Mouse (Mus musculus): Measurements from ENCODE around the gene Diras1. TPM values are rescaled to one million over a fixed set of nuclear protein-coding genes. Genes with fewer than 3 reads are reported as not detected.
"Not testable (repeated sequence)": the region's sequence is repeated elsewhere in the genome, so short reads cannot be mapped to it uniquely, and the experiment has no call there.

Diras1 gene
- polyA plus RNA-seq, 1 experiment from 2014 or later, result 0.08 TPM

DNA sequence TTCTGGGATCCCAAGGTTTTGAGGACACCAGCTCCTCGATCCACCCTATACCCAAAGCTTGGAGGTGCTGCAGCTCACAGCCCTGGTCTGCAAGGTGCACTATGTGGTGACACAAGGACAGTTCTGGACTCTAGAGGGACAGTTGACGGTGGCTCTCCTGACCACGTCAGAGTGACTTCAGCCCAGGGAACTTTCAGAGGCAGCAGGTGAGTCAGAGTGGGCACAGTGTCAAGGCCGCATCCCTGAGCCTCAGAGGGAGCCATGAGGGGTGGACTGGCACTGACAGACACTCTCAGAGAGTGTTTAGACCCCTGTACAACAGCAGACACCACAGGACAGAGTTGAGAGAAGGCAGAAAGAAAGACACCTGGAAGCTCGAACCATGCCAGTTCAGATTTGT lies 27.1 kb upstream of the Diras1 start:
- H3K4me3 ChIP-seq, result no peak overlapping the region
- no peak for DNase-seq (ENCODE audit: low spot score)
- H3K36me3 ChIP-seq, result peaks cover 71% of the 10 kb centered on the region
- WGBS, result 90% methylated on average over 5 of the region's 5 CpGs
- H3K27ac ChIP-seq, result no peak overlapping the region
- peaks cover 20% of the 10 kb centered on the region for H3K4me1 ChIP-seq
- H3K9me3 ChIP-seq, result no peaks in the 10 kb centered on the region
- no peaks in the 10 kb centered on the region for H3K27me3 ChIP-seq (ENCODE audit: insufficient read depth, poor library complexity, severe bottlenecking)

DNA sequence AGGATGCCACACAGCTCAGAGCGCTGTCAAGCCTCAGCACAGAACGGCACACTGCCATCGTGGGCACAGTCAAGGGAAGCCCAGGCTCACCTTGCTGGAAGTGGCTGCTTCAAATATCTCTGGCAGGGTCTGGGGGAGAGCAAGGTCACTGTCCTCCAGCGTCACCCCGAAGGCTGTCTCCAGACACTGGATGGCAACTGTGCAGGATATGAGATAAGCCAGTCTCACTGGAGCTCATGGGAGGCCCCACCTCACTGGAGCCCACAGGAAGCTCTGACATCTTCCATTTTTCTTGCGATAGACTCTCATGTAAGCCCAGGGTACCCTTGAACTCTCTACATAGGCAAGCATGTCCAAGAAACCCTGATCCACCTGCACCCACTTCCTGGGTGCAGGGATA lies 25.7 kb upstream of the Diras1 start:
- Histone ChIP-seq H3K36me3 (peaks cover 77% of the 10 kb centered on the region), H3K4me3 (no peak overlapping the region), H3K27ac (no peak overlapping the region), H3K27me3 (ENCODE audit: insufficient read depth, poor library complexity, severe bottlenecking) (no peaks in the 10 kb centered on the region), H3K9me3 (no peaks in the 10 kb centered on the region), H3K4me1 (peaks cover 6% of the 10 kb centered on the region; the same call in 1 of the 2 replicates)
- 88% methylated on average over 6 of the region's 6 CpGs for WGBS
- DNase-seq (ENCODE audit: low spot score), result no peak

DNA sequence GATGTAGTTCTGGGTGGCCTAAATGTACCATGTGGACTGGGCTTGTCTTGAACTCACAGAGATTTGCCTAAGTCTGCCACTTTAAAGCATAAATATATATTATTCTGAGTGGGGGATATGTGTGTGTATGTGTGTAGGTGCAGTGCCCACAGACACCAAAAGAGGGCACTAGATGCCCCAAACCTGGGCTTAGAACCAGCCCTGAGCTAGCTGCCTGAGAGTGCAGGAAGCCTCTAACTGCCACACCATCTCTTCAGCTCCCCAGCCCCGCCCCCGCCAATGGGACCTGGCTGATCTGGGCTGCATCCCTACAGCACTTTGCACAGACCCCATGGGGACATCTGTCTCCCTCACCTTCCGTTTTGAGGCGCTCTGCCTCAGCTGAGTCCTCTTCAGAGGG lies 25.2 kb upstream of the Diras1 start:
- Histone ChIP-seq H3K27ac (no peak overlapping the region), H3K4me3 (no peak overlapping the region), H3K9me3 (no peaks in the 10 kb centered on the region), H3K27me3 (ENCODE audit: insufficient read depth, poor library complexity, severe bottlenecking) (no peaks in the 10 kb centered on the region), H3K4me1 (peaks cover 4% of the 10 kb centered on the region; the same call in 1 of the 2 replicates), H3K36me3 (peaks cover 80% of the 10 kb centered on the region)
- WGBS, result 84% methylated on average over 4 of the region's 4 CpGs
- DNase-seq (ENCODE audit: low spot score), result no peak

DNA sequence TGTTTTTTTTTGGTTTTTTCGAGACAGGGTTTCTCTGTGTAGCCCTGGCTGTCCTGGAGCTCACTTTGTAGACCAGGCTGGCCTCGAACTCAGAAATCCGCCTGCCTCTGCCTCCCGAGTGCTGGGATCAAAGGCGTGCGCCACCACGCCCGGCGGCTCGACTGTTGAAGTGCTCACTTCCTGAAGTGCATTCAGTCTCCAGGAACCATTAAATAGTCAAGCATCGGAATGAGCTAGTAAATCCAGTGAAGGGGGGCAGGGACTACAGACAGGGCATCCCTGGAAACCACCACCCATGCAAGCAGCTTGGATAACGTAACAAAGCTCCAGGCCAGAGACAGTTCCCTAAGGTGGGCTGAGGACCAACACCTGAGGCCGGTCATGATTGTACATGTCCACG lies 19.8 kb upstream of the Diras1 start:
- not testable (repeated sequence) for H3K9me3 ChIP-seq; H3K4me3 ChIP-seq; H3K27me3 ChIP-seq (ENCODE audit: insufficient read depth, poor library complexity, severe bottlenecking); DNase-seq (ENCODE audit: low spot score); H3K4me1 ChIP-seq; H3K27ac ChIP-seq
- WGBS, result 91% methylated on average over 14 of the region's 14 CpGs
- peaks cover 80% of the 10 kb centered on the region for H3K36me3 ChIP-seq

DNA sequence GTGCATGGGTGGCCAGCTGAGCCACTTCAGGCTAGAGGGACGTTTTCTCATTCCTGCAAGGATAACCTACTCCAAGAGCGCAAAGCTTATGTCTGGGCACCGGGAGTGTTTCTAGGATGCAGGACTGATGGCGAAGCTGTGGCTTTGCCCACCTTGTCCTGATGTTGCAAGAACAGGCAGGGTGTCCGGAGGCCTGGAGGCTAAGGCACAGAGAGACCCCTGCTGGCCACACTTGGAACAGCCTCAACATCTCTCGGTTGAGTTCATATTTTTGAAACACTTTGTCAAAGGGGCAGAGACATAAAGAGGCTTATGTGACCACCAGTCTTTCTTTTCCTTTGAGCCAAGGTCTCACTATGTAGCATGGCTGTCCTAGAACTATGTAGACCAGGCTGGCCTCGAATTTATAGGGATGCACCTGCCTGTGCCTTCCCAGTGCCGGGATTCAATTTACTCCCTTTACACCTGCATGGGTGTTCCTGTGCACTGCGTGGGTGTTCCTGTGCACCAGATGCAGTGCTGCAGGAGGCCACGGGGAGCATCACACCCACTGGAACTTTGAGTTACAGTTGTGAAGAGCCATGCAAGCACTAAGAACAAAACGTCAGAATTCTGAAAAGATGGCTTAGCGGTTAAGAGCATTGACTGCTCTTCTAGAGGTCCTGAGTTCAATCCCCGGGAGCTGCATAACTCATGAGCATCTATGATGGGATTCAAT lies 16.2 kb upstream of the Diras1 start:
- Histone ChIP-seq H3K27ac (no peak overlapping the region), H3K27me3 (ENCODE audit: insufficient read depth, poor library complexity, severe bottlenecking) (no peaks in the 10 kb centered on the region), H3K4me1 (peaks cover 10% of the 10 kb centered on the region; the same call in 1 of the 2 replicates), H3K9me3 (no peaks in the 10 kb centered on the region), H3K4me3 (no peak overlapping the region), H3K36me3 (peaks cover 44% of the 10 kb centered on the region)
- peak; percentile 86 for DNase-seq (ENCODE audit: low spot score)
- 35% methylated on average over 13 of the region's 13 CpGs for WGBS

DNA sequence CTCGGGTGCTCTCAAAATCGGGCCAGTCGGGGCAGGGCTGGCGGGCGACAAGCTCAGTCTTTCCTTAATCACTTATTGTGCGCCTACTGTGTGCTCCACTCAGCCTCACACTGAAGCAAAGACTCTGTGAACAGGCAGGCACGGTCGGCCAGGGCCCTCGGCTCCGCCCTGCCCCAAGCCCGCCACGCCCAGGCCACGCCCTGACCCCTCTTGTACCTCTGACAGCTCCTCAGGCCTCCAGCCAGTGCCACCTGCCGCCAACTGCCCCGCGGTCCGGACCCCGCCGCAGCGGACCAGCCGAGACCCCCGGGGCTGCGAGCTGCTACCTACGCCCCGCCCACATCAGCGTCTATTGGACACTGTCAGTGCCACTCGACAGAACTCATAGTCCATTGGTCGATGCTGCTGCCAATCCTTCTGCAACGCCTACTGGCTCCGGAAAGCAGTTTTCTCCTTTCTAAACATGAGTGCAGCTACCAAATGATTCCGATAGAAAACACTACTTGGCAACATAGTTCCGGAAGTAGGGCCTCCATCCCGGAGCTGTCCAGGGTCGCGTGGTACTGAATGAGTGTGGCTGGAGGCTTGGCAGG lies 11.6 kb upstream of the Diras1 start, which contains the start of gene Slc39a3:
Gene Slc39a3, minus strand, starts transcription at position 439 of the 593 bp plus-strand sequence.
- Histone ChIP-seq H3K27me3 (ENCODE audit: insufficient read depth, poor library complexity, severe bottlenecking) (no peaks in the 10 kb centered on the region), H3K4me3 (peak within 1 kb of the TSS; percentile 79), H3K9me3 (no peaks in the 10 kb centered on the region), H3K36me3 (no peaks in the 10 kb centered on the region), H3K4me1 (peaks cover 10% of the 10 kb centered on the region; the same call in 1 of the 2 replicates), H3K27ac (peak within 1 kb of the TSS; percentile 85)
- DNase-seq (ENCODE audit: low spot score), result peak; percentile 99
- under 1% methylated on average over 35 of the region's 35 CpGs for WGBS

DNA sequence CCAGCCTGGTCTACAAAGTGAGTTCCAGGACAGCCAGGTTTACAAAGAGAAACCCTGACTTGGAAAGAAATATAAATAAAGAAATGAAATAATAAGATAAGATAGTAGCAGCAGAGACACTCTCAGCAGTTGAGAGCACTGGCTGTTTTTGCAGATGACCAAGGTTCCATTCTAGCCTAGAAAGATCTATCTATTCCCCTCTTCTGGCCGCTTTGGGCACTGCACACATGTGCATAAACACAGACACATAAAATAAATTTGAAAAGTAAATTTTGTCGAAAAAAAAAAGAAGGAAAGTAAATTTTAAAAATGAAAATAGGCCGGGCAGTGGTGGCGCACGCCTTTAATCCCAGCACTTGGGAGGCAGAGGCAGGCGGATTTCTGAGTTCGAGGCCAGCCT lies 10.8 kb upstream of the Diras1 start:
- no peak overlapping the region for H3K27ac ChIP-seq
- no peaks in the 10 kb centered on the region for H3K27me3 ChIP-seq (ENCODE audit: insufficient read depth, poor library complexity, severe bottlenecking)
- peaks cover 10% of the 10 kb centered on the region; the same call in 1 of the 2 replicates for H3K4me1 ChIP-seq
- H3K9me3 ChIP-seq, result no peaks in the 10 kb centered on the region
- WGBS, result 71% methylated on average over 7 of the region's 7 CpGs
- no peak for DNase-seq (ENCODE audit: low spot score)
- H3K36me3 ChIP-seq, result peaks cover 4% of the 10 kb centered on the region; the same call in 1 of the 2 replicates
- no peak overlapping the region for H3K4me3 ChIP-seq

DNA sequence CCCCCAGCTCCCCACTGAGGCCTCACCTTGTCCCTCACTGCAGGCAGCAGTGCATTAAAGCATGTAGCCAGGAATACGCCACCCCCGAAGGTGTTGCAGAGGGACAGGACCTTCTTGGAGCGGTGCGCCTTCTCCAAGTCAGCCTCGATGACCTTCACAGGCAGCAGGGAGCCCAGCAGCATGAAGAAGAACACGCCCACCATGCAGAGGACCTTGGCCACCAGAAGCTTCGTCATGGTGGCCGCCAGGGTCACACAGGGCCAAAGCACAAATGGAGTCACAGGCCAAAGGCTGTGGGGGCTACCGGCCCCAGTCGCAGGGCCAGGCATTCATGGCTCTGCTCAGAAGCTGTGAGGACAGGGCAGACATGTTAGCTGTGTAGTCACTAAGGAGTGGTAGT lies 8.1 kb upstream of the Diras1 start:
- Histone ChIP-seq H3K36me3 (peaks cover 13% of the 10 kb centered on the region), H3K27ac (no peak overlapping the region), H3K4me1 (peaks cover 10% of the 10 kb centered on the region; the same call in 1 of the 2 replicates), H3K4me3 (no peak overlapping the region), H3K9me3 (no peaks in the 10 kb centered on the region), H3K27me3 (ENCODE audit: insufficient read depth, poor library complexity, severe bottlenecking) (peaks cover 12% of the 10 kb centered on the region)
- DNase-seq (ENCODE audit: low spot score), result no peak
- 78% methylated on average over 10 of the region's 10 CpGs for WGBS

DNA sequence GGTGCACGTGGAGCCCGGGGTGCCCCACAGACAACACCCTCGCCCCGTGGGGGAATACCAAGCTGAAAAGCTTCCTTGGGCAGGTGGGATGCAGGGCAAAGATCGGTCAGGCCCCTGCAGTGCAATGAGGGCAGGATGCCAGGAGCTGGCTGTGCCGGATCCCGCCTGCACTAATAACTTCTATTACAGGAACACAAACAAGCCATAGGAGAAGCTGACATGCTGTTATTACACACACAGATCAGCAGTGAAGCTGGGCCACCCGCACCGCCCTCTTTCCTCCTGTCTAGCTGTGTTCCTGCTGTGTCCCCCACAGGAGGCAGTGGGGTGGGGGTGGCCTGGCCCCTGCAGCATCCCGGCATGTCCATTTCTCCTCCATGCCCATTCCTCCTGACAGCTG lies 3.6 kb upstream of the Diras1 start:
- Histone ChIP-seq H3K4me3 (no peak overlapping the region), H3K27ac (no peak overlapping the region; the same call in 1 of the 2 replicates), H3K9me3 (no peaks in the 10 kb centered on the region), H3K27me3 (ENCODE audit: insufficient read depth, poor library complexity, severe bottlenecking) (peaks cover 38% of the 10 kb centered on the region), H3K36me3 (peaks cover 13% of the 10 kb centered on the region), H3K4me1 (peaks cover 20% of the 10 kb centered on the region)
- no peak for DNase-seq (ENCODE audit: low spot score)
- WGBS, result 77% methylated on average over 10 of the region's 10 CpGs

DNA sequence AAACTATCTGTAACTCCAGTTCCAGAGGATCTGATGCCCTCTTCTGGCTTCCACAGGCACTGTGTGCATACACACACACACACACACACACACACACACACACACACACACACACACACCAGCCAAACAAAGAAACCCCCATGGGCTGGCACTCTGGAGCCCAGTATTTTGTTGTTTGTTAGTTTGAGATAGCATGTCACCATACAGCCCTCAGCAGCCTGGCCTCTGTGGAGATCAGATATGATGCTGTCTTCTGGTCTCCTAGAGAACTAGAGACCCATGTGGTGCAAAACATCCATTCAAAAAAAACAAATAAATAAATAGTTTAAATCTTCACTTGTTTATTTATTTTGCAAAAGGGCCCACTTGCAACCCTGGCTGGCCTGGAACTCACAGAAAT lies 2.8 kb upstream of the Diras1 start:
- H3K36me3 ChIP-seq, result peaks cover 13% of the 10 kb centered on the region
- H3K27ac ChIP-seq, result no peak overlapping the region
- H3K9me3 ChIP-seq, result no peaks in the 10 kb centered on the region
- H3K4me1 ChIP-seq, result peaks cover 20% of the 10 kb centered on the region
- DNase-seq (ENCODE audit: low spot score), result no peak
- no peak overlapping the region for H3K4me3 ChIP-seq
- peaks cover 46% of the 10 kb centered on the region for H3K27me3 ChIP-seq (ENCODE audit: insufficient read depth, poor library complexity, severe bottlenecking)

DNA sequence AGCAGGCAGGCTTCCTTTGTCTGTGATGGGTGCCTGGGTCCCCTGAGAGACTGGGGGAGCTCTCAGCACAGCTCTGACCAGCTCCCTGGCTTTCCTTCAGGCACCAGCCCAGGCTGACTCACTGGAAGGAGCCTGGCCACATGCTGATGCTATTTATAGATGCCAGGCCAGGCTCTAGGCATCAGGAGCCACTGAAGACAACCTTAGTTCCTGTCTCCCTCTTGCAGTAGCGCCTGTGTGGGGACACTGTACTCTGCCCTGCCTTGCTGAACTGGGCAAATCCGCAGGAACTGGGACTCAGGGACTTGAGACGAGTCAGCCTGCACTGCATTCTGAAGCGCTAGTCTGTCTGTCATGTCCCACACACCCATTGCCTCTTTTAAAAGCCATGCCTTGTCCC lies 1.9 kb upstream of the Diras1 start:
- H3K4me3 ChIP-seq, result no peak overlapping the region
- WGBS, result 46% methylated on average over 4 of the region's 4 CpGs

DNA sequence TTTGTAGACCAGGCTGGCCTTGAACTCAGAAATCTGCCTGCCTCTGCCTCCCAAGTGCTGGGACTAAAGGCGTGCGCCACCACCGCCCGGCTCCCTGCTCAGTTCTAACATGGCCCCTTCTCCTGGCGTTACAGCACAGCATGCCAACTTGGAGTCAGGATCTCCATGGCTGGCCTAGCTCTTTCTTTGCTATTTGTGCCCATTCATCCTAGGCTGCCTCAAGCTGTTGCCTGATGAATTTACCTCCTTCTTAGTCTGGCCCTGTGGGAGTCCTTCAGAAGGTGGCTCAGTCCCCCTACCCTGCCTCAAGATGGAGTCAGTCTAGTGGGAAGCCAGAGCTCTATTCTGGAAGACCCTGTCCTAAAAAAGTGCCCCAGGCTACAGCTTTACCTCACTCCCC lies 1.4 kb upstream of the Diras1 start:
- peaks cover 13% of the 10 kb centered on the region for H3K36me3 ChIP-seq
- no peak for DNase-seq (ENCODE audit: low spot score)
- peaks cover 58% of the 10 kb centered on the region for H3K27me3 ChIP-seq (ENCODE audit: insufficient read depth, poor library complexity, severe bottlenecking)
- H3K4me3 ChIP-seq, result no peak overlapping the region
- H3K9me3 ChIP-seq, result no peaks in the 10 kb centered on the region
- peak overlapping the region; percentile 1; the same call in 1 of the 2 replicates for H3K27ac ChIP-seq
- H3K4me1 ChIP-seq, result peaks cover 23% of the 10 kb centered on the region
- 88% methylated on average over 5 of the region's 5 CpGs for WGBS

More for the DNA sequence above, 1.9 kb upstream of the Diras1 start:
- DNase-seq (ENCODE audit: low spot score), result no peak
- peaks cover 13% of the 10 kb centered on the region for H3K36me3 ChIP-seq
- peak overlapping the region; percentile 1; the same call in 1 of the 2 replicates for H3K27ac ChIP-seq
- H3K9me3 ChIP-seq, result no peaks in the 10 kb centered on the region
- peaks cover 54% of the 10 kb centered on the region for H3K27me3 ChIP-seq (ENCODE audit: insufficient read depth, poor library complexity, severe bottlenecking)
- peaks cover 20% of the 10 kb centered on the region for H3K4me1 ChIP-seq

DNA sequence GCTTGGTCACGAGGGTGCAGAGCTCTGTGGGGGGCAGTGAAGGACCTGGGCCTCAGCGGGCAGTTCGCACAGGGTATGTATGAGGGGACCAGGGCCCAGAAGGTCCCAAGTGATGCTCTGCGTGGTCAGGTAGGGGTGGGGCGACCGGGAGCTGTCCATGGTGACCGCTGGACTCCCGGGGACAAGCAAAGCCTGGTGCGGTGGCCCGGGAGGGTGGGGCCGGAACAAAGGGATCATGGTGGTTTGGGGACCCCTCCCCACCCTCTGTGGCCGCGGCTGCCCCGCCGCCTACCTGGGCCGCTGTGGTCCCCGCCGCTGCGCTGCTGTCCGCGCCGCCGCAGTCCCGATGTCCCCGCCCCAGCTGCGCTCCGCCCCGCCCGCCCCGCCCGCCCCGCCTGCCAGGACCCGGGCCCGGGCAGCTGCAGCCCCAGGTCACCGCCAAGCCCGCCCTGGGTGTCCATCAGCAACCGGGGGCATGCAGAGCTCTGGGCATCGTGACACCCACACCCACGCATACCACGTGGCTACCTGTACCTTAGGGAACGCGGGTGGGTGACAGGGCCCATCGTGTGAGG lies 328 bp downstream of the Diras1 start:
- H3K27me3 ChIP-seq (ENCODE audit: insufficient read depth, poor library complexity, severe bottlenecking), result peaks cover 76% of the 10 kb centered on the region
- DNase-seq (ENCODE audit: low spot score), result no peak
- 3% methylated on average over 43 of the region's 43 CpGs for WGBS

More for the DNA sequence above, 328 bp downstream of the Diras1 start:
- peak overlapping the region; percentile 51 for H3K4me3 ChIP-seq
- H3K9me3 ChIP-seq, result no peaks in the 10 kb centered on the region
- H3K27ac ChIP-seq, result no peak overlapping the region
- H3K4me1 ChIP-seq, result peaks cover 28% of the 10 kb centered on the region
- H3K36me3 ChIP-seq, result no peaks in the 10 kb centered on the region
